Mouse (Mus musculus): ENCODE measurements around the gene Olfr273. TPM values are rescaled to one million over a fixed set of nuclear protein-coding genes. Genes with fewer than 3 reads are reported as not detected.

Olfr273 gene
- not detected in 2 replicates for polyA plus RNA-seq (2012; rRNA removed; ENCODE audit: low replicate concordance)

GRCm38 (mm10) chr4:52859136-52859535 is at the start of gene Olfr273:
TSS of gene Olfr273 (minus strand) at chr4:52859236.

GRCm38 (mm10) chr4:52814304-52814703 is 44.7 kb downstream of the Olfr273 start, which contains the start of gene Olfr275:
TSS of gene Olfr275 (plus strand) at chr4:52814604.

Other genes with a start within 250 kb of the Olfr273 start
- not detected in 2 replicates for gene Olfr275, start 44.6 kb downstream of the Olfr273 start, polyA plus RNA-seq (2012; rRNA removed; ENCODE audit: low replicate concordance)
- gene Olfr272, start 59.9 kb upstream of the Olfr273 start, polyA plus RNA-seq (2012; rRNA removed; ENCODE audit: low replicate concordance) = not detected in 2 replicates
- not detected in 2 replicates for gene Olfr270, start 105.3 kb upstream of the Olfr273 start, polyA plus RNA-seq (2012; rRNA removed; ENCODE audit: low replicate concordance)
- gene Nipsnap3a, start 130.0 kb upstream of the Olfr273 start, polyA plus RNA-seq (2012; rRNA removed; ENCODE audit: low replicate concordance) = not detected in 2 replicates
- gene Nipsnap3b, start 152.6 kb upstream of the Olfr273 start, polyA plus RNA-seq (2012; rRNA removed; ENCODE audit: low replicate concordance) = 21.6 and 27.9 TPM in 2 replicates